Mouse (Mus musculus) intestine, embryonic 15.5 days (tissue): Measurements from ENCODE around the gene Chrm3. TPM values are rescaled to one million over a fixed set of nuclear protein-coding genes. Genes with fewer than 3 reads are reported as not detected.

Experiments used
- ATAC-seq: fragments of 200-750 bp; cut with Nextera tagmentation; 2 replicates; pipeline ENCODE4 v1.8.0; 2017; ENCODE audit warnings: moderate TSS enrichment, moderate library complexity
- H3K27ac ChIP-seq: fragments of 300-500 bp; sonication (generic); 2 replicates; pipeline ENCODE4 v1.5.1; 2015; ENCODE audit warnings: mild to moderate bottlenecking, inconsistent platforms
- H3K27me3 ChIP-seq: fragments of 300-500 bp; sonication (generic); replicated peaks from 2 replicates; pipeline ENCODE4 v1.6.1; 2015; ENCODE audit warnings: inconsistent platforms
- H3K36me3 ChIP-seq: fragments of 300-500 bp; sonication (generic); 2 replicates; pipeline ENCODE4 v1.6.1; 2015; ENCODE audit warnings: inconsistent platforms
- H3K4me1 ChIP-seq: fragments of 300-500 bp; sonication (generic); replicated peaks from 2 replicates; pipeline ENCODE4 v1.6.1; 2015; ENCODE audit warnings: inconsistent platforms
- H3K4me2 ChIP-seq: fragments of 300-500 bp; sonication (generic); replicated peaks from 2 replicates; pipeline ENCODE4 v1.6.1; 2015; ENCODE audit warnings: mild to moderate bottlenecking, inconsistent platforms
- H3K4me3 ChIP-seq: fragments of 300-500 bp; sonication (generic); replicated peaks from 2 replicates; pipeline ENCODE4 v1.5.1; 2015; ENCODE audit warnings: inconsistent platforms
- H3K9ac ChIP-seq: fragments of 300-500 bp; sonication (generic); 2 replicates; pipeline ENCODE4 v1.6.1; 2015; ENCODE audit warnings: inconsistent platforms
- H3K9me3 ChIP-seq: fragments of 300-500 bp; sonication (generic); 2 replicates; pipeline ENCODE4 v1.6.1; 2016; ENCODE audit warnings: inconsistent platforms
- WGBS: fragments of 180-500 bp; shearing (Covaris S2); methylation state at CpG from one replicate; pipeline ENCODE4 v1.1.7; 2015; 5-methylcytosine and 5-hydroxymethylcytosine counted together
- polyA plus RNA-seq: library from polyadenylated mRNA; unstranded; fragments of >200 nt; fragmentation: Nextera tagmentation; extraction: Ambion mirVana; gene quantifications from 2 replicates; pipeline ENCODE4 v1.2.1, GENCODE M21; 2015

Chrm3 gene
- polyA plus RNA-seq, 1 experiment from 2014 or later, result 1.4 TPM

DNA sequence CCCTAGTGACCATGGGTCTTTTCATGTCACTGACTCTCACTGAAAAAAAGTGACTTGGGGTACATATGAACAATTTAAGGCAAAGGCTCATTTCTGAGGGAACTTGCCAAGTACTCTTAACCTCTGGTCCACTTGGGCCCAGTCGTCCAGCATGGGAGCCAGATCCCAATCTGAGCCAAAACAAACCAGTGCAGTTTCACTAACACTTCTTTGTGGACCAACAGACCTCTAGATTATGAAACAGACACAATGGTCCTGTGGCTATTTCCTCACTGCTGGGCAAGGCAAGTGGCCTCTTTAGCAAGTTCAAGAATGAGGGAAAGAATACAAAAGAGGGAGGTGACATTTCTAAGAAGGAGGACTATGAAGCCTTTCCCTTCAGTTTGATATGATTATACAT is 420.5 kb downstream of the Chrm3 start:
- H3K9me3 ChIP-seq, result no peaks in the 10 kb centered on the region
- WGBS, result 77% methylated on average over 1 of the region's 1 CpGs
- ATAC-seq, result no peak
- H3K4me2 ChIP-seq, result no peak overlapping the region
- H3K36me3 ChIP-seq, result no peaks in the 10 kb centered on the region
- no peak overlapping the region for H3K4me3 ChIP-seq
- H3K27ac ChIP-seq, result no peak overlapping the region
- no peak overlapping the region for H3K9ac ChIP-seq
- no peaks in the 10 kb centered on the region for H3K27me3 ChIP-seq
- H3K4me1 ChIP-seq, result no peaks in the 10 kb centered on the region

DNA sequence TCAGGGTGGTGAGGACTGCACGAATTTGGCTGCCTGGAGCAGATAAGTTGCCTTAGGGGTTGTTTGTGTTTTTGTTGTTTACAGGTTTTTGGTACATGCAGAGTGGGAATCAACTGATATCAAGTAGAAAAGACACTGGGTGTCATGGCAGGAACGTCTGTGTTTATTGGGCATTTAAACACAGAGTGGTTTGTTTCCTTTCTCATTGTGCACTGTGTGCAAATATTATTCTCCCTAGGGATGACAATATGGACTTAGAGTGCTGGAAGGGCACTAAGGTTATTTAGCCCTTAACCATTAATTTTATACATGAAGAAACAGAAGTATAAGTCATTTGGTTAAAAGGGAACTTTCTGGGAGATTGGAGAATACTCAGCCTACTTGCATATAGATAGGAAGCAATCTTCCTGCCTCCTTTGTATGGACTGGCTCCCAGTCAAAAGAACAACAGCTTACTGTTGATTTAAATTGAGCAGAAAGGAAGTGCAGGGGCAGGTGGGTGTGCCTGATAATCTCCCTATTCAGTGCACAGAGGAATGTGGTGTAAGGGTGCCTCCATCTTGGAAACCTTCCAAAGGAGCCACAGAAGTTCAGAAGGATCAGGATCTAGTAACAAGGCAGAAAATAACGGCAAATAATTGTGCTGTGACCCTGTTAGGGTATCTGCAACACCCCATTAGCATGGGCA is 421.7 kb downstream of the Chrm3 start:
- no peak overlapping the region for H3K9ac ChIP-seq
- H3K36me3 ChIP-seq, result no peaks in the 10 kb centered on the region
- H3K4me3 ChIP-seq, result no peak overlapping the region
- 59% methylated on average over 3 of the region's 3 CpGs for WGBS
- H3K27me3 ChIP-seq, result no peaks in the 10 kb centered on the region
- H3K4me1 ChIP-seq, result no peaks in the 10 kb centered on the region
- no peak for ATAC-seq
- H3K4me2 ChIP-seq, result no peak overlapping the region
- H3K9me3 ChIP-seq, result no peaks in the 10 kb centered on the region
- H3K27ac ChIP-seq, result no peak overlapping the region

DNA sequence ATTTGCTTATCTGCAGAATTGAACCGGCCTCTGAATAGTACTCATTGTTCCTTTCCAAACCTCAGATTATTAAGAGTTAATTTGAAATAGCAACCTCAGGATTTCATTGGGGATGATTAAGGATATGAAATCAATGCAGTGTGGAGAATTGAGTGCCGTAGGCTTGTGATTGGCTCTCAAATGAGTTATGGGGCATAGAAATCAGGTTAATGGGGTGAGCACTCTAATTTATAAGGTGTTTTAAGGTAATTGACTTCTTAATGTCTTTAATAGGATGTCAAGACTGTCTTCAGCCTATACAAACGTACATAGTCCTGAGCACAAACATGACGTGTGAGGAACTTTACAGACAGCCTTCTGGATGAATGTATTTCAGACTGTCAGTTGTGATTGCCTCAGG is 427.9 kb downstream of the Chrm3 start:
- Histone ChIP-seq H3K9ac (no peak overlapping the region), H3K27ac (no peak overlapping the region), H3K9me3 (no peaks in the 10 kb centered on the region), H3K4me2 (no peak overlapping the region), H3K4me1 (no peaks in the 10 kb centered on the region), H3K4me3 (no peak overlapping the region), H3K27me3 (no peaks in the 10 kb centered on the region), H3K36me3 (no peaks in the 10 kb centered on the region)
- no peak for ATAC-seq
- WGBS, result 65% methylated on average over 4 of the region's 4 CpGs

DNA sequence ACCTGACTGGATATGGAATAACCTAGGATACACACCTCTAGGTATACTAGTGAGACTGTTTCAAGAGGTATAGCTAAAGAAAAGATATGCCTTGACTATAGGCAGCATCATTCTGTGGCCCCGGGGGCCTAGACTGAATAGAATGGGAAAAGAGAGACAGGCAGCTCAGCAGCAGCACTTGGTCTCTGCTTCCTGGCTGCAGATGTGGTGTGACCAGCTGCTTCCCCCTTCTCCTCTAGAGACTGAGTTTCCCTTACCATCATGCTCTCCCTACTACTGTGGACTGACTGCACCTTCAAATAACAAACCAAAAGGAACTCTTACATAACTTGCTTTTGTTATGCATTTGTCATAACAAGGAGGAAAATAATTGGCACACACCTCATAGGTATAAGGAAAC is 430.0 kb downstream of the Chrm3 start:
- H3K4me3 ChIP-seq, result no peak overlapping the region
- 95% methylated on average over 1 of the region's 1 CpGs for WGBS
- no peaks in the 10 kb centered on the region for H3K9me3 ChIP-seq
- H3K27ac ChIP-seq, result no peak overlapping the region
- H3K4me1 ChIP-seq, result no peaks in the 10 kb centered on the region
- H3K9ac ChIP-seq, result no peak overlapping the region
- no peaks in the 10 kb centered on the region for H3K36me3 ChIP-seq
- H3K27me3 ChIP-seq, result no peaks in the 10 kb centered on the region
- no peak for ATAC-seq
- no peak overlapping the region for H3K4me2 ChIP-seq

DNA sequence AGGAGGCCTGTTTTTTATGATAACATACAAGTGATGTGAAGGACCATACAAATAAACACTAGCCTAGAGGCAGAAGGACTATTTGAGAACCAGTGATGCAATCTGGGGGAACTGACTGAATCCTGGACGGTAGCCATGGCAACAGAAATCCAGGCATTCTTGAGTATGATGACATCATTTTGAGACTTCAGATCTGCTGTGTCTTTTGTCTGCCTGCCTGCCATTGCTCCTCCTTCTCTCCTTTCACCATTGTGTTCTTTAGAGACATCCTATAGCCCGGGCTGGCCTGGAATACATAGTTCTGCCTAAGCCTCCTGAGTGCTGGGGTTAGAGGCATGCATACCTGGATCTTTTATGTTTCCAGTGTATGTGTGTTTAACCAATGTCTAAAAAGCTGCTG is 430.7 kb downstream of the Chrm3 start:
- no peaks in the 10 kb centered on the region for H3K27me3 ChIP-seq
- 57% methylated on average over 2 of the region's 2 CpGs for WGBS
- no peak overlapping the region for H3K4me3 ChIP-seq
- no peaks in the 10 kb centered on the region for H3K4me1 ChIP-seq
- H3K36me3 ChIP-seq, result no peaks in the 10 kb centered on the region
- H3K4me2 ChIP-seq, result no peak overlapping the region
- no peak overlapping the region for H3K27ac ChIP-seq
- H3K9ac ChIP-seq, result no peak overlapping the region
- H3K9me3 ChIP-seq, result no peaks in the 10 kb centered on the region
- no peak for ATAC-seq

DNA sequence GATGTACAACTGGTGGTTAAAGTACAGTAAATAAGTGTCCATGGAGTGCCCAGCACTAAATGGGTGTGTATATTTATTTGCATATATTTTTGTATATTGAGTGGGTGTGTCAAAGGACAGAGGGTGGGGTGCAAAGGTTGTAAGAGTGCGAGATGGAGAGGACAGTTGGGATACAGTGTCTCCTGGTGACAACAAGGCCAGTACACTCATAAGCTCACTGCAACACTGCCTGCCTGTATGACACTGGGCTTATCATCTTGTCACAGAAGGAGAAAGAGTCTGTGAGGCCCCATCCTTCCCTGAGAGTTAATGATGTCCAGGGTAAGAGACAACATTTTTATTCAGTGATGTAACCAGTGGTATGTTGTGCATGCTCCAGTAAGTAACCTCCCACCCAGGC is 439.5 kb downstream of the Chrm3 start:
- H3K4me3 ChIP-seq, result no peak overlapping the region
- H3K4me1 ChIP-seq, result no peaks in the 10 kb centered on the region
- H3K27ac ChIP-seq, result no peak overlapping the region
- H3K9ac ChIP-seq, result no peak overlapping the region
- H3K27me3 ChIP-seq, result no peaks in the 10 kb centered on the region
- H3K9me3 ChIP-seq, result no peaks in the 10 kb centered on the region
- no peak overlapping the region for H3K4me2 ChIP-seq
- 91% methylated on average over 1 of the region's 1 CpGs for WGBS
- ATAC-seq, result no peak
- no peaks in the 10 kb centered on the region for H3K36me3 ChIP-seq

DNA sequence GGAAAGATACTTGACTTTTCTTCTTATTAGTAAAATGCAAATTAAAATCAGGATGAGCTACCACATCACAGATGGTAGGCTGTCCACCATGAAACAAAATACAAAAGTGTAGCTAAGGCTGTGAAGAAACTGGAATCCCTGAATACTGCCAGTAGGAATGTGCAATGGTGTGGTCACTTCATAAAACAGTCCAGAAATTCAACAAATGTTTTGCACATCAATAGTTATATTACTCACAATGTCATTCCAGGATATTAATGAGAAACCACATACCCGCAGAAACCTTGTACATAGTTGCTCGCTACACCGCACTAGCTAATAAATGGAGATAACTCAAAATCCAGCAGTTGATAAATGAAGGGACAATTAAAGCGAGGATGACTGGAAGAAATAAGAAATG is 447.9 kb downstream of the Chrm3 start:
- no peak for ATAC-seq
- H3K36me3 ChIP-seq, result no peaks in the 10 kb centered on the region
- no peaks in the 10 kb centered on the region for H3K9me3 ChIP-seq
- H3K4me1 ChIP-seq, result no peaks in the 10 kb centered on the region
- H3K27me3 ChIP-seq, result no peaks in the 10 kb centered on the region
- H3K4me2 ChIP-seq, result no peak overlapping the region
- WGBS, result 89% methylated on average over 4 of the region's 4 CpGs
- no peak overlapping the region for H3K4me3 ChIP-seq
- H3K9ac ChIP-seq, result no peak overlapping the region
- H3K27ac ChIP-seq, result no peak overlapping the region

DNA sequence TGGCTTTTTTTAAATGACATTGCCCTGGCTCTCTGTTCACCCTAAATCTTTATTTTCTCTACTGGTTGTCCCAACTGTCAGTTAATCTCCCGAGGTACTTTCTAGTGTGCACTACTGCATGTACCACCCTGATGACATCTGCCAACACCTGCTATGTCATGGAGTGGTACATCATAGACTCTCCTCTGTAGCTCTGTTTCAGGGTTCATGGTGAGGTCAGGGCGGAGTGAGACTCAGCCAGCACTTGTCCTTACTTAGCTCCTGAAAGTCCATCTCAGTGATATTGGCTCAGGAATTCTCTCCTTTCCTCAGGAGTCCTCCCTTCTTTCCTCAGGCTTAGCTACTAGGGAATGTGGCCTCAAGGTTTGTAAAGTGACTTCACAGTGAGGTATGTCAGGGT is 451.9 kb downstream of the Chrm3 start:
- no peaks in the 10 kb centered on the region for H3K4me1 ChIP-seq
- no peaks in the 10 kb centered on the region for H3K9me3 ChIP-seq
- H3K4me3 ChIP-seq, result no peak overlapping the region
- H3K27me3 ChIP-seq, result no peaks in the 10 kb centered on the region
- H3K36me3 ChIP-seq, result no peaks in the 10 kb centered on the region
- H3K27ac ChIP-seq, result no peak overlapping the region
- no peak overlapping the region for H3K9ac ChIP-seq
- WGBS, result 79% methylated on average over 2 of the region's 2 CpGs
- H3K4me2 ChIP-seq, result no peak overlapping the region
- ATAC-seq, result no peak

DNA sequence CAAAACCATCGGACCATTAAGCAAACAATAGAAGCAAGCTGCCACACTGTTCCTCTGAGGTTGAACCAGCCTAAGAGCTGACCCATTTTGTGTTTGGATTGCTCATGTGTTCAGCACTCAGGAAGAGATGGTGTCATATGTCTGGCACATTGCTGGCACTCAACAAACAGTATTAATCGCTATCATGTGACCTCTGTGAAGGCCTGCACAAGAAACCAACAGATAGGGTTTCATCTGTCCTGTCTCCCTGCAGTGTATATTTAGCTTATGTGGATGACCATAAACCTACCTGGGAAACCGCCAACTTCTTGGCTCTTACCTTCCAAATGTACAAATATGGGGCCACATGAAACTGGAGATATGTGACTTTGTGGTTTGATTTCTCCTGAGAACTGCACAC is 453.4 kb downstream of the Chrm3 start:
- WGBS, result 71% methylated on average over 3 of the region's 3 CpGs
- no peaks in the 10 kb centered on the region for H3K9me3 ChIP-seq
- no peak overlapping the region for H3K27ac ChIP-seq
- no peak for ATAC-seq
- H3K4me1 ChIP-seq, result no peaks in the 10 kb centered on the region
- H3K4me3 ChIP-seq, result no peak overlapping the region
- no peaks in the 10 kb centered on the region for H3K36me3 ChIP-seq
- H3K9ac ChIP-seq, result no peak overlapping the region
- H3K4me2 ChIP-seq, result no peak overlapping the region
- H3K27me3 ChIP-seq, result no peaks in the 10 kb centered on the region

DNA sequence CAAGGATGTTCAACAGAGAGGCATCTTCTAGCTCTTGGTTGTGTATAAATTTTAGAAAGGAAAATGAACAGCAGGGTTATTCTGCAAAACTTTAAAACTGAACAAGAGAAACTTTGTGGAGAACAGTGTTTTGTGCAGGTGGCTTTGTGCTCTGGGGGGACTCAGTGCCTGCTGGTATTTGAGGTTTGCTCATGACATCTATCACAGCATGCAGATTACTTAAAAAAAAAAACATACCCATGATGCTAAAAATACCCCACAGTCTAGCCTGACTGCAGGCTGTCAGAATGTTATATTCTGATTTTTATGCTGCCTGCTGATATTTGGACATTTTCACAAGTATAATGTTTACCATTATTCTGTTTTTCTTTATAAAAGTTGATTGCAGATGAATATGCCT is 456.2 kb downstream of the Chrm3 start:
- no peaks in the 10 kb centered on the region for H3K4me1 ChIP-seq
- ATAC-seq, result no peak
- H3K9me3 ChIP-seq, result no peaks in the 10 kb centered on the region
- no peak overlapping the region for H3K4me2 ChIP-seq
- H3K27ac ChIP-seq, result no peak overlapping the region
- H3K4me3 ChIP-seq, result no peak overlapping the region
- H3K9ac ChIP-seq, result no peak overlapping the region
- no peaks in the 10 kb centered on the region for H3K27me3 ChIP-seq
- H3K36me3 ChIP-seq, result no peaks in the 10 kb centered on the region

DNA sequence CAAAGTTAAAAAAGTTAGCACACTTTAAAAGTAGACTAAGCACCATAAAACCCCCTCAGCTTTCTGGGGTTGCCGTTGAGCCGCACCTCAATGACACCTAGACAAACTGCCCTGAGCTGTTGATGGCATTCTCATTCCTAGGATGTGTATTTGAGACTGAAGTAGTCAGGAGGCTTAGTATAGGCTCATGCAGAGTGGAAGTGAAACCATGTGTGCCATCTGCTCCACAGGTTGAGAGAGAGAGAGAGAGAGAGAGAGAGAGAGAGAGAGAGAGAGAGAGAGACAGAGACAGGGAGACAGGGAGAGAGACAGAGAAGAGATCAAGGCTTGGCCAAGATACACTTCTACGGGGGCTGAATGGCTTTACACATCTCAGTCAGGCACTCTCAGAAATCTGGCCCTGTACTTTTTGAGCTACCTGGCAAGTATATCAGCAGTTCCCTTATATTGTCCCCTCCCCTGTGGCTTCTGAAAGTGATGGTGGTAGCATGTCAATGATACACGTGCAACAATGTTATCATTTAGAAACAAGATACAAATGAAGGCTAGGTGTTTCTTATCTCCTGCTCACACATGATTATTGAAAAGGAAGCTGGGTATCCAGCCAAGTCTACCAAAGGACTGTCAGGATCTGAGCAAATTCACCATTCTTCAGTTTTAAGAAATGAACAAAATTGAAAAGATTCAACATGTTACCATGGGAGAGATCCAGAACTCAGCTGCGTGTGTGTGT is 459.8 kb downstream of the Chrm3 start:
- Histone ChIP-seq H3K27ac (no peak overlapping the region), H3K36me3 (no peaks in the 10 kb centered on the region), H3K4me2 (no peak overlapping the region), H3K4me1 (no peaks in the 10 kb centered on the region), H3K27me3 (no peaks in the 10 kb centered on the region), H3K4me3 (no peak overlapping the region), H3K9ac (no peak overlapping the region), H3K9me3 (no peaks in the 10 kb centered on the region)
- 70% methylated on average over 5 of the region's 5 CpGs for WGBS
- no peak for ATAC-seq

DNA sequence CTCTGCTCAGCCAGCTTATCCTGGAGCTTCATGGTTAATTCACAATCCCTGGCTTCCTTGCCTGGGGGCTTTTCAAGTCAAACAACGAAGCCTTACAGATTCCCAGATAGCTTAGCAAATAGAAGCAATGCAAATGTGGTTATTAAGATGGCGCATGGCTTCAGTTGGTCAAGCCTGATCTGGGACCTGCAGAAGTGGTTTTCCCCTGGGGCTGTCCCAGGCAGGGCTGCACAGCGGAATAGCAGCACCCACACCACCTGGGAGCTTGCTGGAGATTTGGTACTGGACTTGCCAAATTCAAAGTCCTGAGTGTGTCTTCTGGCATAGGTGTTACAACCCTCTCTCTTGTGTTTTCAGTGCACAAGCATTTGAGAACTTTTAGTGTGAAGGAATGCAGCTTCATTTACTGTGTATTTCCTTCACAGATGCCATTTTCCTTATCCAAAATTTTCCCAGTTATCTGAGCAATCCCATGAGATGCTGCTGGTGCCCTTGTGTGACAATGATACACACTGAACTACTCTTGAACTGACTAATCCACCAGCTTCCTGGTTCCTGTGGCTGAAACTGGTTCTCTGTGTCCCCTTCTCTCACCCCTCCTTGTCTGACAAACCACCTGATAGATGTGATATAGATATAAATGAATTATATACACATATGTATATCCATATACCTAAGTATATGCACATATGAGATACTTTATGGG is 461.8 kb downstream of the Chrm3 start:
- no peak overlapping the region for H3K4me2 ChIP-seq
- H3K9me3 ChIP-seq, result no peaks in the 10 kb centered on the region
- no peaks in the 10 kb centered on the region for H3K36me3 ChIP-seq
- H3K4me1 ChIP-seq, result no peaks in the 10 kb centered on the region
- H3K9ac ChIP-seq, result no peak overlapping the region
- H3K27me3 ChIP-seq, result no peaks in the 10 kb centered on the region
- WGBS, result 75% methylated on average over 3 of the region's 3 CpGs
- no peak for ATAC-seq
- H3K27ac ChIP-seq, result no peak overlapping the region
- no peak overlapping the region for H3K4me3 ChIP-seq

DNA sequence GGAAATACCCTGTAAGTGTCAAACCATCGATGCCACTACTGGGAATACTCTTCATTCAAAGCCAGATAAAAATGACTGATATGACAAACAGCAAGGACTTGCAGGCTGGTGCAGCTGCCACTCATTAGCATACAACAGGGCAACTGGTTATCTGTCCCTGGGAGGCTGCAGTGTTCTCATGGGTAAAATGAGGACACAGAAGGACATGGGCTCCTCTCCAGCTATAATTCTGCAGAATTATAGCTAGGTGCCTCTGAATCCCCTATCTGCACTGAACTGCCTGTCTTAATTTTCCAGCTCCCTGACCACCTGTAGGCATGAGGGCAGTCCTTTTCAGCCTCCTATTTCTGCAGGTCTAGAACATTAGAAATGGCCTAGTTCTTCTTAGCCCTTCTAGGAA is 463.4 kb downstream of the Chrm3 start:
- Histone ChIP-seq H3K4me2 (no peak overlapping the region), H3K9ac (no peak overlapping the region), H3K36me3 (no peaks in the 10 kb centered on the region), H3K4me1 (no peaks in the 10 kb centered on the region), H3K4me3 (no peak overlapping the region), H3K27me3 (no peaks in the 10 kb centered on the region), H3K27ac (no peak overlapping the region), H3K9me3 (no peaks in the 10 kb centered on the region)
- ATAC-seq, result no peak
- WGBS, result 42% methylated on average over 1 of the region's 1 CpGs
